Mouse (Mus musculus) megakaryocyte, embryonic 14.5 days (primary cell): Measurements from ENCODE around the gene Sv2b.

Experiments
- FLI1 ChIP-seq: IDR thresholded peaks from 2 replicates; pipeline ENCODE4 v1.6.1; 2012; ENCODE audit warnings: low read length, inconsistent platforms, mixed read lengths
- GATA1 ChIP-seq: IDR thresholded peaks from 3 replicates; pipeline ENCODE4 v1.6.1; 2012; ENCODE audit warnings: mixed read lengths, low read length, inconsistent platforms, borderline replicate concordance

DNA sequence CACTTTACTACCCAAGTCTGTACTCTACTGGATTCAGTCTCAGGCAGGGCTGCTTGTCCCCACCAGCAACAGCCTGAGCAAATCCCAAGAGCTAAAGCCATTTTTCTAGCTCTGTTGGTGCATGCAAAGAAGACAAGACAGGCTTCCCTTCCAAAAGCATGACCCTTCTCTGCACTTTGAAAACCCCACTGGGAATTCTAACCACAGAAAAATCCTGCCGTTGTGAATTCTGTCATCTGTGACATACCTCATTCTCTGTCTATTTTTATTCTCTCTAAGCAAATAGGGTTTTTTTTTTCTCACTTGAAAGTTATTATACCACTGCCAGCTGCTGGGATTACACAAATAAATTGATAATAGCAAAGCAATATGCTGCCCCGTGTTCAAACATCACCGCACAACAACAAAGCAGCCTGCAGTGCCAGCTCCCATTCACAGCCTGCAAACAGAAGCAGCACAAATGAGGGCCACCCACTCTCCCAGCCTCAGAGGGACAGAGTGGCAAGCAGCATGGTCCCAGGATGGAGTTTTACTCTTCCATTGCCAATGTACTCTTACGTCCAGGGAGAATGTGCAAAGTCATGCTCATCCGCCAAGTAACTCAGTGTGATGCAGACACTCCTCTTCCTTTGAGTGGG is 13.7 kb downstream of the Sv2b start:
- TF ChIP-seq FLI1 = no peak
- TF ChIP-seq GATA1 = no peak
